Mouse (Mus musculus) layer of hippocampus, postnatal 10 days (tissue): ENCODE results near the gene Bcap29. TPM values are rescaled to one million over a fixed set of nuclear protein-coding genes. Genes with fewer than 3 reads are reported as not detected.
"Not testable (repeated sequence)": the region's sequence is repeated elsewhere in the genome, so short reads cannot be mapped to it uniquely, and the experiment has no call there.

Experiments
- DNase-seq, 2 experiments: peaks; one replicate each; pipeline ENCODE4 v3.0.0; 2021; ENCODE audit warnings: low spot score in 2 of 2
- long read RNA-seq: library from polyadenylated mRNA; stranded (forward); transcript quantifications from one replicate; pipeline ENCODE4 v2.0.0, GENCODE M21; 2023
- total RNA-seq, 2 experiments: library from RNA; stranded (reverse); gene quantifications; 2 replicates each; pipeline ENCODE4 v1.2.3; 2021

Gene Bcap29
- total RNA-seq, result 10 to 100 TPM; 20.8 to 22.2 TPM
- long read RNA-seq, full-length matches to known transcripts, result 53 of 54 reads
- long read RNA-seq, partial matches to known transcripts, result 0 of 54 reads
- long read RNA-seq, other reads (novel, unspliced or antisense), result 1 of 54 reads

- DNase-seq, result peak; percentile 60 to 71
Measured at GRCm38 (mm10) chr12:31634343-31635239, at the start of gene Bcap29. Bcap29 (minus strand) TSS chr12:31634658.

DNA sequence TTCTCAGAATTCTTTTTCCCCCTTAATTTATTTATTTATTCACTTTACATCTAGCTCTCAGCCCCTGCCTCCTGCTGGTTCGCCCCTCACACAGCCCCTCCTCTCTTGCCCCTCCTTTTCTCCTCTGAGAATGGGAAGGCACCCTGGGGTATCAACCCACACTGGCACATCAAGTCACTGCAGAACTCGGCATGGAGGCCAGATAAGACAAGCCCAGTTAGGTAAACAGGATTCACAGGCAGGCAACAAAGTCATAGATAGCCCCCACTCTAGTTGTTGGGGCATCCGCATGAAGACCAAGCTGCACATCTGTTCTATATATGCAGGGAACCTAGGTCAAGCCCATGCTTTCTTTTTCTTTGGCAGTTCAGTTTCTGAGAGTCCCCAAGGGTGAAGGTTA lies 32.7 kb upstream of the Bcap29 start:
- no peak for DNase-seq

DNA sequence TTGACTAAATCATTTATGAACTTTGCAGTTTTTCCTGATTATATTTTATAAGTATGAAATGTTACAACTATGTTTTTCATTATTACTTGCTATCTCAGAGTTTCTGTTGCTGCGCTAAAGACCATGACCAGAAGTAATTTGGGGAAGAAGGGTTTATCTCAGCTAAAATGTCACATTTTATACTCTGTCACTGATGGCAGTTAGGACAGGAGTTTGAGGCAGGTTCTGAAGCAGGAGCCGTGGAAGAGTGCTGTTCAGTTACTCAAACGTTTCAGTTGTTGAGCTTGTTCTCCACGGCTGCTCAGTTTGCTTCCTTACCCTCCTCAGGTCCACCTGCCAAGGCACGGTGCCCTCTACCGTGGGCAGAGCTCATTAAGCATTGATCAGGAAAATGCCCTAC lies 31.5 kb upstream of the Bcap29 start:
- no peak for DNase-seq

DNA sequence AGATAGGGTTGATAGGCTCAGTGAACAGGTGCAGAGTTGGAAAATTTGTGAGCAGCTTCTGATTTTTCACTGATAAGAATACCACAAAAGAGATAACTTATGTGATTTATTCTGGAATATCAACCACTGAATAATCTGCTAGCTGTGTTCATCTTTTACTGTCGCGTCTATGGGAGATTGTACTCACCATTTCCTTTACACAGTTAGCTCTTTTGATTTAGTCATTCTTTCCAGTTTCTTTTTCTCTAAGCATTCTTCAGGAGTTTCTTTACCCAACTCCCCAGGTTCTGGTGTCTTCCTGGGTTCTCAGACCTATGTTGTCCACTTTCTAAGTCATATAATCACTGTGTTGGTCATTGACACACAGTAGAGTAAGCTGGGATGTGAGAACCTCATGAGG lies 22.4 kb upstream of the Bcap29 start:
- DNase-seq, result no peak

GRCm38 (mm10) chr12:31654965-31655477 lies 20.6 kb upstream of the Bcap29 start:
- no peak for DNase-seq

DNA sequence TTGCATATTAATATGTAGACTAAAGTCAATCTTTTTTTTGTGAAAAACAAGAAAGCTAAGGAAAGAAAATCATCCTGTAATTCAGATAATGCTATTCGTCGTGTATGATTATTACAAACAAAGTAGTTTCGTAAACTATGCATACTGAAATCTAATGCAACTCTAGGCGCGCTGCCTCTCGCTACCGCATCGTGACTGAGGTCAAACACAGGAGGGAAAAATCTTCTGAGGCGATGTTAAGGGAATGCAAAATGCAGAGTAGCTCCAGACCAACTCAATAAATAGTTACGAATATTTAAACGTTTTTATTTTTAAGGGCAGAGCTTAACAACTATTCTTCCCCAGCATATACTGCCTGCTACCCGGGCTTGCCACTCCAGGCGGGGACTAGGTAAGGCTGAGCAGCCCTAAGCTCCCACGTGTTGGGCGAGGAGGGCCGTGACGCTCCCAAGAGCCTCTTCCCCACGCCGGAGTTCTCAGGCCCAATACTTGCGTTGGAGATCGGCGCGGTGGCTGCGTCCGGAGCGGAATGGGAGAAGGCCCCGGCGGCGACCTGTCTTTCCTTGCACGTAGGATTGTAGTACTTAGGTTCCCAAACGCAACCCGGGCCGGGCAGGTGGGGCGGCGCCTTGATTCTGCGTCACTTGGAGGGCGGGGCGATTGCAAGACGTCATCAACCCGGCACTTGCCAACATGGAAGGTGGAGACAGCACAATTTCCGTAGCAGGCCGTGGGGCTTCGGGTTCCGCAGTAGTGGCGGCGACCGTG lies 19.9 kb upstream of the Bcap29 start, which contains the start of the genes Dus4l and Cog5:
TSS of gene Dus4l (minus strand) at position 630 of the 768 bp plus-strand sequence.
TSS of gene Cog5 (plus strand) at position 673 of the 768 bp plus-strand sequence.
- peak; percentile 99 to 100 for DNase-seq

GRCm38 (mm10) chr12:31653611-31654010 lies 19.2 kb upstream of the Bcap29 start:
- DNase-seq, result no peak

- DNase-seq, result no peak
Measured at GRCm38 (mm10) chr12:31635240-31635607, 766 bp upstream of the Bcap29 start.

DNA sequence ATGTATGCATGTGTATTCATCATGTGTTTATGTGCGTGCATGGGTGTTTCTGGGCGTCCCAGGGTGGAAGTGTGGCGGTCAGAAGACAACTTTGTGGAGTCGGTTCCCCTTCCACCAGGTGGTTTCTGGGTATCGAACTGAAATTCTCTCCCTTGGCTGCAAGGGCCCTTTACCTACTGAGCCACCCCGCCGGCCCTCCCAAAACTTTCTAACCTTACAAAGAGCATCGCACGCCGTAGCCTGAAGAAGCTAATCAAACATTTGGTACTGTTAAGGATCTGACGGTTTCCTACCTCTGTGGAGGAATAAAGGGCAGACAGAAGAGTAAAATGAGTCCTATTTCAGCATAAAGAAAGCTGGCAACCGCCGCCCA lies 502 bp downstream of the Bcap29 start:
- DNase-seq, result peak in 1 of 2 experiments; percentile 24

DNA sequence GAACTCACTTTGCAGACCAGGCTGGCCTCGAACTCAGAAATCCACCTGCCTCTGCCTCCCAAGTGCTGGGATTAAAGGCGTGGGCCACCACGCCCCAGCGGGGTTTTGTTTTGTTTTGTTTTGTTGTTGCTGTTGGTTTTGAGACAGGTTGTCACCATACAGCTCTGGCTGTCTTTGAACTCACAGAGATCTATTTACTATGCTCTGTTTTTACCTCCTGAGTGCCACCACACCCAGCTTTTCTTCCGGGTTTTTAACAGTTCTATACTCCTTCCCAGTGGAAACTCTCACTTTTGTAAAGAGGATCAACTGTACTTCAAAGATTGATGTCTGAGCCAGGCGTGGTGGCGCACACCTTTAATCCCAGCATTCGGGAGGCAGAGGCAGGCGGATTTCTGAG lies 6.1 kb downstream of the Bcap29 start:
- not testable (repeated sequence) for DNase-seq

- no peak for DNase-seq
Measured at GRCm38 (mm10) chr12:31625016-31625415, 9.4 kb downstream of the Bcap29 start.

DNA sequence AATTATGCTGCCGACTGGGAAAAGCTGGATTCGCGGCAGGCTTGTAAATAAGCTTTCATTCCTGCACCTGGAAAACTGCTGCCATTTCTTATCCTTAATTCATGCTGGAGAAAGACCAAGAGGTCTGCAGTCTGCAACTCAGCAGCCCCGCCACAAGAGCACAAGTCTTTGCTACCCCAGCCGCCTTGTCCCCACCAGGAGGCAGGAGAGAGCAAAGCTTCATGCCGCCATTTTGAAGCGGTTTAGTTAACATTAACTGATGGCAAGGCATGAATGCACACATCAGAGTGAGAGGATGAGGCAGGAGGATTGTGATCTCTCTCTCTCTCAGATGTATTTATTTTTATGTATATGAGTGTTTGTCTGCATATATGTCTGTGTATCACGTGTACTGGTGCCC lies 14.4 kb downstream of the Bcap29 start:
- DNase-seq, result no peak

- DNase-seq, result no peak
Measured at GRCm38 (mm10) chr12:31613353-31613752, 21.1 kb downstream of the Bcap29 start.

- no peak for DNase-seq
Measured at GRCm38 (mm10) chr12:31608138-31608537, 26.3 kb downstream of the Bcap29 start.

DNA sequence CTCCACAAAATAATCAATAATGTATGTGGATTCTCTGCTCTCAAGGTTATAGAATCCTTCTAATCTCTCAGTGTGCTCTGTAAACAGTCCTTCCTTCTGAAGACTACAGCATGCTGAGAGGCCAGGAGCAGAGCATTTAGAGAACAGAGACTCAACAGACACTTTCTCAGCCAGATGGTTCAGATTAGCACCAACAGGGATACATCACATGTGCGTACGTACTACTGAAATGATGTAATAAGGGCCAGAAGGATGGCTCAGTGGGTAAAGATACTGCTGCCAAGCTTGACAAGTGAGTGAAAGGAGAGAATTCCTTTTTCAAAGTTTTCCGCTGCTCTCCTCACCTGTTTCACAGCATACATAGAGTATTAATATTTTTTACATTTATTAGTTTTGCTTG lies 29.6 kb downstream of the Bcap29 start:
- DNase-seq, result no peak

GRCm38 (mm10) chr12:31603586-31603985 lies 30.9 kb downstream of the Bcap29 start:
- no peak for DNase-seq

DNA sequence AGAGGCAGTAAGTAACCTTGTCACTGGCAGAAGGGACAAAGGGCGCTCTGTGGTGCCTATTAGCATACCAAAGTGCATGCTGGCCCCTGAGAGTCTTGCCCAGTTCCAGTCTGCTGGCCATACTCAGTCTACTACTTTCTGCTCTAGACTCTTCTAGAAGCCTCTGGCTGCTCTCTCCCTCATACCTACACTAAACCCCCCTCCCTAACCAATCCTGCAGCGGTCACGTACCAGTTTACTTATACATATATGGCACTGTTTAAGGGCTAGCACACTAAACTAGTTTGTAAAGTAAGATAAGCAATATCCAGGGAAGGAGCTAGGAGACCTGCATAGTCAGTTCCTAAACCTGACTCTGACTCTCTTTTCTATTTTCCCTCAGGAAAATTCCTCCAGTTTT lies 40.2 kb downstream of the Bcap29 start:
- no peak for DNase-seq

GRCm38 (mm10) chr12:31592011-31592410 lies 42.4 kb downstream of the Bcap29 start:
- DNase-seq, result no peak

- DNase-seq, result no peak
Measured at GRCm38 (mm10) chr12:31583726-31584125, 50.7 kb downstream of the Bcap29 start.

DNA sequence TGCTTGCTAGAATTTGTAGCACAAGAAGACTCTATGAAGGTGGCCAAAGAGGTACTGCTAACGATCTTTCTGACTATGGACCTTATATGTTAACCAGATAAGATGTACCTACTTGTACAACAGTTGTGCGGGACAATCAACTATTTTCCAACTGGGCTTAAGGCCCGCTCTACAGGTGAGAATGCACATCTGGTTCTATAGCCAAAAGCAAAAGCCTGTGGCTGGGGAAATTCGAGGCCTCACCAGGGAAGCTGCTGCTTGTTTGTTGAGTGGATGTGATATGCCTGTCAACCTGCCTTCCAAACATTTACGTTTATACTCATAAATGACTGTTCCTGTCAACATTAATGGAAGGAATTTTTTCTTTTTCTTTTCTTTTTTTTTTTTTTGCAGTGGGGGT lies 52.4 kb downstream of the Bcap29 start:
- DNase-seq, result no peak

DNA sequence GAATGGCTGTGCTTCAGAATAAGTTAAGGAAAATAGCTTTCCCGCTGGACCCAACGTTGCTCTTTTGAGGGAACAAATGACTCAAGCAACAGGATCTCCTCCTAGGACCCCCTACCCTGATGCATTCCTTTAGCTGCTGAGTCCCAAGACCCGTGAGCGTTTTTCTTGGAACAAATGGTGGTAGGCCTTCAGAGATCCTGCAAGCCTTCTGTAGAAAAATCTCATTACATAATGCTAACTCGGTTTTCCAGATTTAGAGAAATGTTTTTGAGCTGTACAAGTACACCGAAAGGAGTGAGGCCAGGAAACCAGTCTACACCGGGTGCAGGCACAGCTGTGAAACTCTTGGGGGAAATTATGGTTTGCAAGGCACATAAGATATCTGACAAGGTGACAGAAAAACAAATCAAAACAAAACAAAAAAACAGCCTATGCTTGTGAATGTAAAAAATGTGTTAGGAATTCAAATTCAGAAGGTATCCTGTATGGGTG lies 53.1 kb downstream of the Bcap29 start:
- DNase-seq, result no peak
